8 mouse cellular contexts compared by ENCODE assay signal in genomic region chr6:72164321-72165275, GRCm38 (mm10).
A peak's percentile ranks its signal among the peaks of the same experiment; 100 is the strongest.
DNase-seq lines count a peak whose midpoint lies in the region; ATAC-seq and TF ChIP-seq lines count a peak whose summit lies in the region.

No protein-coding gene starts in this region.

- no peaks in the 10 kb centered on the region for H3K79me2 ChIP-seq in heart, adult 2 months (replicated peaks; ENCODE audit: control insufficient read depth, insufficient read depth, low read length)

- DNase-seq in 3T3-L1 (ENCODE audit: low read depth, low spot score): peak; percentile 99
- DNase-seq in adrenal gland, postnatal 36 days: peak; percentile 89 to 91
- DNase-seq in heart, adult 2 months: peak; percentile 86 to 90
- peak; percentile 89 for DNase-seq in kidney, adult 2 months
- peak; percentile 97 for DNase-seq in limb, embryonic 11.5 days (ENCODE audit: low spot score)

- H3K4me1 ChIP-seq in embryonic facial prominence, embryonic 12.5 days: 0 out of 2 replicates have a peak, but pooled peaks cover 4% of the 10 kb centered on the region
- H3K4me1 ChIP-seq in heart, adult 2 months (ENCODE audit: control insufficient read depth, insufficient read depth, low read length): peaks cover 18% of the 10 kb centered on the region
- peaks cover 3% of the 10 kb centered on the region; the same call in 1 of the 2 replicates for H3K4me1 ChIP-seq in kidney, adult 2 months (ENCODE audit: control insufficient read depth, insufficient read depth, low read length)
- H3K4me1 ChIP-seq in limb, embryonic 11.5 days (ENCODE audit: control insufficient read depth, insufficient read depth, low read length): no peaks in the 10 kb centered on the region
- H3K4me1 ChIP-seq in midbrain, embryonic 13.5 days (replicated peaks): peaks cover 5% of the 10 kb centered on the region; the same call in 1 of the 2 replicates
- H3K4me1 ChIP-seq in small intestine, adult 2 months (ENCODE audit: control insufficient read depth, insufficient read depth, insufficient read length, low read length): no peaks in the 10 kb centered on the region

- no peaks in the 10 kb centered on the region for H3K36me3 ChIP-seq in embryonic facial prominence, embryonic 12.5 days
- peaks cover 5% of the 10 kb centered on the region for H3K36me3 ChIP-seq in heart, adult 2 months (ENCODE audit: control insufficient read depth, insufficient read depth, low read length)
- H3K36me3 ChIP-seq in kidney, adult 2 months (ENCODE audit: control insufficient read depth, insufficient read depth, low read length): no peaks in the 10 kb centered on the region
- H3K36me3 ChIP-seq in limb, embryonic 11.5 days (ENCODE audit: control insufficient read depth, insufficient read depth, low read length): no peaks in the 10 kb centered on the region
- no peaks in the 10 kb centered on the region for H3K36me3 ChIP-seq in midbrain, embryonic 13.5 days
- no peaks in the 10 kb centered on the region for H3K36me3 ChIP-seq in small intestine, adult 2 months (ENCODE audit: control insufficient read depth, insufficient read depth, low read length)

- intact Hi-C loops in heart, adult 2 months (cut with DNase I): loop anchor here (1.0 to 5.0 kb wide), 3 partner anchors 67 to 297 kb away; partner anchors contain the start of gene St3gal5

- peak; percentile 79; the same call in 1 of the 2 replicates for ATAC-seq in embryonic facial prominence, embryonic 12.5 days (ENCODE audit: insufficient number of reproducible peaks, insufficient read depth, low FRiP score, low TSS enrichment)
- ATAC-seq in limb, embryonic 11.5 days (ENCODE audit: insufficient number of reproducible peaks, low FRiP score, low TSS enrichment, low read depth): peak; percentile 70
- peak; percentile 90 for ATAC-seq in midbrain, embryonic 13.5 days

- H3K27ac ChIP-seq in embryonic facial prominence, embryonic 12.5 days: no peak overlapping the region
- peak overlapping the region; percentile 38 for H3K27ac ChIP-seq in heart, adult 2 months
- H3K27ac ChIP-seq in kidney, adult 2 months (ENCODE audit: insufficient read depth, low read depth, low read length): peak overlapping the region; percentile 12; the same call in 1 of the 2 replicates
- H3K27ac ChIP-seq in limb, embryonic 11.5 days (replicated peaks; ENCODE audit: low read depth, low read length): no peak overlapping the region
- H3K27ac ChIP-seq in midbrain, embryonic 13.5 days: no peak overlapping the region
- H3K27ac ChIP-seq in small intestine, adult 2 months (ENCODE audit: insufficient read depth, low read depth, low read length): no peak overlapping the region

- H3K4me2 ChIP-seq in embryonic facial prominence, embryonic 12.5 days (replicated peaks): no peak overlapping the region
- no peak overlapping the region for H3K4me2 ChIP-seq in limb, embryonic 11.5 days (ENCODE audit: low read depth, severe bottlenecking)
- H3K4me2 ChIP-seq in midbrain, embryonic 13.5 days (replicated peaks): no peak overlapping the region

- TF ChIP-seq POLR2A in heart, adult 2 months (IDR thresholded peaks at IDR 0.05; ENCODE audit: insufficient read depth, low read depth, low read length): no peak
- no peak for TF ChIP-seq POLR2A in kidney, adult 2 months (IDR thresholded peaks at IDR 0.05; ENCODE audit: low read depth, low read length)
- TF ChIP-seq POLR2A in small intestine, adult 2 months (IDR thresholded peaks at IDR 0.05; ENCODE audit: low read depth, low read length): no peak

- TF ChIP-seq CTCF in heart, adult 2 months (IDR thresholded peaks at IDR 0.05): peak; percentile 97; the same call in 1 of the 2 replicates
- TF ChIP-seq CTCF in kidney, adult 2 months (conservative IDR thresholded peaks at IDR 0.05; ENCODE audit: insufficient read depth, insufficient read length, low read depth, low read length): peak; percentile 98
- TF ChIP-seq CTCF in small intestine, adult 2 months (IDR thresholded peaks at IDR 0.05; ENCODE audit: extremely low read depth, insufficient read length, insufficient replicate concordance, low read depth, low read length): peak; percentile 90; the same call in 1 of the 2 replicates

- H3K9me3 ChIP-seq in embryonic facial prominence, embryonic 12.5 days: no peaks in the 10 kb centered on the region
- H3K9me3 ChIP-seq in limb, embryonic 11.5 days (ENCODE audit: control insufficient read depth, low read length): no peaks in the 10 kb centered on the region
- no peaks in the 10 kb centered on the region for H3K9me3 ChIP-seq in midbrain, embryonic 13.5 days

- H3K4me3 ChIP-seq in embryonic facial prominence, embryonic 12.5 days: no peak overlapping the region
- H3K4me3 ChIP-seq in heart, adult 2 months: no peak overlapping the region
- no peak overlapping the region for H3K4me3 ChIP-seq in kidney, adult 2 months (ENCODE audit: insufficient read depth, low read depth, low read length)
- H3K4me3 ChIP-seq in limb, embryonic 11.5 days (ENCODE audit: low read depth, low read length): no peak overlapping the region
- H3K4me3 ChIP-seq in midbrain, embryonic 13.5 days (replicated peaks): no peak overlapping the region
- no peak overlapping the region for H3K4me3 ChIP-seq in small intestine, adult 2 months (ENCODE audit: low read depth, low read length)

- 20% methylated on average over 20 of the region's 20 CpGs for WGBS in embryonic facial prominence, embryonic 12.5 days
- 10% methylated on average over 20 of the region's 20 CpGs for WGBS in heart, adult 2 months
- 18% methylated on average over 20 of the region's 20 CpGs for WGBS in kidney, adult 2 months
- WGBS in limb, embryonic 11.5 days: 25% methylated on average over 20 of the region's 20 CpGs
- whole genome bisulfite sequencing in midbrain, embryonic 13.5 days: 23% methylated on average over 20 of the region's 20 CpGs
- WGBS in small intestine, adult 2 months: 22% methylated on average over 20 of the region's 20 CpGs

- H3K27me3 ChIP-seq in embryonic facial prominence, embryonic 12.5 days: no peaks in the 10 kb centered on the region
- H3K27me3 ChIP-seq in heart, adult 2 months (ENCODE audit: control insufficient read depth, insufficient read depth, low read length): no peaks in the 10 kb centered on the region
- no peaks in the 10 kb centered on the region for H3K27me3 ChIP-seq in kidney, adult 2 months (replicated peaks; ENCODE audit: control insufficient read depth, insufficient read depth, low read length)
- no peaks in the 10 kb centered on the region for H3K27me3 ChIP-seq in limb, embryonic 11.5 days (ENCODE audit: control insufficient read depth, insufficient read depth, low read length)
- no peaks in the 10 kb centered on the region for H3K27me3 ChIP-seq in midbrain, embryonic 13.5 days
- no peaks in the 10 kb centered on the region for H3K27me3 ChIP-seq in small intestine, adult 2 months (ENCODE audit: control insufficient read depth, insufficient read depth, low read length)

- TF ChIP-seq EP300 in heart, adult 2 months (IDR thresholded peaks at IDR 0.05; ENCODE audit: insufficient read depth, low read depth, low read length): peak; percentile 94

- no peak overlapping the region for H3K9ac ChIP-seq in embryonic facial prominence, embryonic 12.5 days
- peak overlapping the region; percentile 18; the same call in 1 of the 2 replicates for H3K9ac ChIP-seq in heart, adult 2 months (ENCODE audit: low read depth, low read length)
- H3K9ac ChIP-seq in limb, embryonic 11.5 days (ENCODE audit: low read length): no peak overlapping the region
- H3K9ac ChIP-seq in midbrain, embryonic 13.5 days (replicated peaks): no peak overlapping the region

Comparison
In these comparisons a context has a peak if more than half of its experiments do, and no peak if none do; other contexts are left out.
1. H3K27ac ChIP-seq: peak in heart, adult 2 months (single experiment) and kidney, adult 2 months (single experiment); none in embryonic facial prominence, embryonic 12.5 days (single experiment), limb, embryonic 11.5 days (single experiment), midbrain, embryonic 13.5 days (single experiment) and small intestine, adult 2 months (single experiment).
2. Peak in every context shown above with its lines, with median percentiles within 50 percentile points of each other: DNase-seq, ATAC-seq and CTCF ChIP-seq.